Mouse (Mus musculus) stomach, embryonic 16.5 days (tissue): ENCODE measurements at regions not wholly inside any gene's neighbourhood (a gene's known extent, or its start where the extent isn't known, plus 50 kb on each side); places are given as distances from the start of the nearest gene placed in this dataset.

Experiments
- ATAC-seq: fragments of 200-750 bp; cut with Nextera tagmentation; 2 replicates; pipeline ENCODE4 v1.8.0; 2017; ENCODE audit warnings: moderate number of reproducible peaks, moderate TSS enrichment; ENCODE audit not compliant: insufficient read depth, low FRiP score
- H3K27ac ChIP-seq: fragments of 300-500 bp; sonication (generic); 2 replicates; pipeline ENCODE4 v1.5.1; 2014; ENCODE audit warnings: low read length
- H3K27me3 ChIP-seq: fragments of 300-500 bp; sonication (generic); 2 replicates; pipeline ENCODE4 v1.6.1; 2014; ENCODE audit warnings: low read length, control low read depth, mixed read lengths; ENCODE audit not compliant: control insufficient read depth, insufficient read depth
- H3K36me3 ChIP-seq: fragments of 300-500 bp; sonication (generic); 2 replicates; pipeline ENCODE4 v1.6.1; 2014; ENCODE audit warnings: low read length; ENCODE audit not compliant: control insufficient read depth, insufficient read depth
- H3K4me1 ChIP-seq: fragments of 300-500 bp; sonication (generic); 2 replicates; pipeline ENCODE4 v1.6.1; 2014; ENCODE audit warnings: low read length, control low read depth, mixed read lengths; ENCODE audit not compliant: control insufficient read depth, insufficient read depth
- H3K4me2 ChIP-seq: fragments of 300-500 bp; sonication (generic); 2 replicates; pipeline ENCODE4 v1.6.1; 2014; ENCODE audit warnings: low read depth, low read length, mixed read lengths
- H3K4me3 ChIP-seq: fragments of 300-500 bp; sonication (generic); replicated peaks from 2 replicates; pipeline ENCODE4 v1.5.1; 2014; ENCODE audit warnings: mild to moderate bottlenecking, low read length
- H3K9ac ChIP-seq: fragments of 300-500 bp; sonication (generic); 2 replicates; pipeline ENCODE4 v1.6.1; 2014; ENCODE audit warnings: low read length
- H3K9me3 ChIP-seq: fragments of 300-500 bp; sonication (generic); replicated peaks from 2 replicates; pipeline ENCODE4 v1.6.1; 2016; ENCODE audit warnings: low read length, control low read depth; ENCODE audit not compliant: control insufficient read depth
- WGBS: fragments of 180-500 bp; shearing (Covaris S2); extraction: QIAGEN DNeasy Blood & Tissue Kit; methylation state at CpG from one replicate; pipeline ENCODE4 v1.1.7; 2014; 5-methylcytosine and 5-hydroxymethylcytosine counted together

- Histone ChIP-seq H3K36me3 (no peaks in the 10 kb centered on the region), H3K4me3 (no peak overlapping the region), H3K9me3 (no peaks in the 10 kb centered on the region), H3K27ac (no peak overlapping the region), H3K4me2 (no peak overlapping the region), H3K27me3 (no peaks in the 10 kb centered on the region), H3K4me1 (no peaks in the 10 kb centered on the region), H3K9ac (no peak overlapping the region)
- no peak for ATAC-seq
- 63% methylated on average over 12 of the region's 12 CpGs for WGBS
Observed at GRCm38 (mm10) chr4:4556126-4556525, 237.0 kb downstream of the Impad1 start.

GRCm38 (mm10) chr4:4550301-4550700 is 242.9 kb downstream of the Impad1 start:
- no peaks in the 10 kb centered on the region for H3K4me1 ChIP-seq
- no peak overlapping the region for H3K27ac ChIP-seq
- H3K4me2 ChIP-seq = no peak overlapping the region
- ATAC-seq = no peak
- H3K36me3 ChIP-seq = no peaks in the 10 kb centered on the region
- no peak overlapping the region for H3K4me3 ChIP-seq
- 84% methylated on average over 5 of the region's 5 CpGs for WGBS
- H3K9ac ChIP-seq = no peak overlapping the region
- no peaks in the 10 kb centered on the region for H3K27me3 ChIP-seq
- H3K9me3 ChIP-seq = no peaks in the 10 kb centered on the region

- no peaks in the 10 kb centered on the region for H3K36me3 ChIP-seq
- no peak for ATAC-seq
- WGBS = 76% methylated on average over 4 of the region's 4 CpGs
- no peak overlapping the region for H3K4me2 ChIP-seq
- no peaks in the 10 kb centered on the region for H3K27me3 ChIP-seq
- no peaks in the 10 kb centered on the region for H3K9me3 ChIP-seq
- H3K27ac ChIP-seq = no peak overlapping the region
- H3K4me3 ChIP-seq = no peak overlapping the region
- no peaks in the 10 kb centered on the region for H3K4me1 ChIP-seq
- no peak overlapping the region for H3K9ac ChIP-seq
Observed at GRCm38 (mm10) chr4:4549893-4550292, 243.3 kb downstream of the Impad1 start.

- H3K4me2 ChIP-seq = no peak overlapping the region
- H3K36me3 ChIP-seq = no peaks in the 10 kb centered on the region
- H3K27ac ChIP-seq = no peak overlapping the region
- H3K4me3 ChIP-seq = no peak overlapping the region
- H3K4me1 ChIP-seq = peaks cover 5% of the 10 kb centered on the region; the same call in 1 of the 2 replicates
- H3K27me3 ChIP-seq = no peaks in the 10 kb centered on the region
- H3K9ac ChIP-seq = no peak overlapping the region
- WGBS = 31% methylated on average over 2 of the region's 2 CpGs
- H3K9me3 ChIP-seq = no peaks in the 10 kb centered on the region
- ATAC-seq = 0 out of 2 replicates have a peak, but pooled peaks have one; percentile 37
Observed at GRCm38 (mm10) chr4:4537172-4537753, 255.9 kb downstream of the Impad1 start.

- no peak for ATAC-seq
- Histone ChIP-seq H3K4me2 (no peak overlapping the region), H3K27ac (no peak overlapping the region), H3K36me3 (no peaks in the 10 kb centered on the region), H3K9ac (no peak overlapping the region), H3K4me1 (peaks cover 5% of the 10 kb centered on the region; the same call in 1 of the 2 replicates), H3K27me3 (no peaks in the 10 kb centered on the region), H3K9me3 (no peaks in the 10 kb centered on the region), H3K4me3 (no peak overlapping the region)
- WGBS = 44% methylated on average over 4 of the region's 4 CpGs
Observed at GRCm38 (mm10) chr4:4532196-4532595, 261.0 kb downstream of the Impad1 start.

- no peak for ATAC-seq
Observed at GRCm38 (mm10) chr4:4528311-4528710, 264.8 kb downstream of the Impad1 start.

DNA sequence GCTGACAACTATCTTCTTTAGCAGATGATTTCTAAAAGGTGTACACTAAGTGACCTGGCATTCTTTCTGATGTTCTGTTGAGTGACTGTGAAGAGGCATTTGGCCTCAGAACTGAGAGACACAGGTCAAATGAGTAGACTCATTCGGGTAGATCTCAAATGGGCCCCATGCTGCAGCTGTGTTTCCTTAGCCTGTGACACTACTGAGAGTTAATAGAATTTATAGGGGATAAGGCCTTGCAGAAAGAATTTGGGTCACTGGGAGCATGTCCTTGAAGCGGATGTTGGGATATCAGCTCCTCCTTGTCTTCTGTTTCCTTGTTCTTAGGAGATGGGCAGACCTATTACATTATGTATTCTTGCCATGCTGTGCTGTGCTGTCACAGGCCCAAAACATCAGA is 271.4 kb downstream of the Impad1 start:
- Histone ChIP-seq H3K27ac (no peak overlapping the region), H3K9ac (no peak overlapping the region), H3K27me3 (no peaks in the 10 kb centered on the region), H3K36me3 (no peaks in the 10 kb centered on the region), H3K9me3 (no peaks in the 10 kb centered on the region), H3K4me2 (no peak overlapping the region), H3K4me3 (no peak overlapping the region), H3K4me1 (no peaks in the 10 kb centered on the region; the same call in 1 of the 2 replicates)
- WGBS = 54% methylated on average over 2 of the region's 2 CpGs
- no peak for ATAC-seq

More at GRCm38 (mm10) chr4:4528311-4528710, 264.8 kb downstream of the Impad1 start:
- no peaks in the 10 kb centered on the region for H3K9me3 ChIP-seq
- H3K27me3 ChIP-seq = no peaks in the 10 kb centered on the region
- no peak overlapping the region for H3K4me3 ChIP-seq
- H3K4me1 ChIP-seq = no peaks in the 10 kb centered on the region
- WGBS = 84% methylated on average over 12 of the region's 12 CpGs
- no peak overlapping the region for H3K4me2 ChIP-seq
- no peaks in the 10 kb centered on the region for H3K36me3 ChIP-seq
- no peak overlapping the region for H3K9ac ChIP-seq
- H3K27ac ChIP-seq = no peak overlapping the region

- no peak overlapping the region for H3K4me3 ChIP-seq
- no peaks in the 10 kb centered on the region; the same call in 1 of the 2 replicates for H3K4me1 ChIP-seq
- WGBS = 89% methylated on average over 2 of the region's 2 CpGs
- no peaks in the 10 kb centered on the region for H3K36me3 ChIP-seq
- no peak for ATAC-seq
- no peaks in the 10 kb centered on the region for H3K27me3 ChIP-seq
- H3K9ac ChIP-seq = no peak overlapping the region
- H3K27ac ChIP-seq = no peak overlapping the region
- no peaks in the 10 kb centered on the region for H3K9me3 ChIP-seq
- H3K4me2 ChIP-seq = no peak overlapping the region
Observed at GRCm38 (mm10) chr4:4518741-4519140, 274.4 kb downstream of the Impad1 start.

- no peaks in the 10 kb centered on the region for H3K4me1 ChIP-seq
- H3K4me3 ChIP-seq = no peak overlapping the region
- ATAC-seq = no peak
- H3K27ac ChIP-seq = no peak overlapping the region
- no peak overlapping the region for H3K4me2 ChIP-seq
- H3K36me3 ChIP-seq = no peaks in the 10 kb centered on the region
- no peaks in the 10 kb centered on the region for H3K9me3 ChIP-seq
- no peaks in the 10 kb centered on the region for H3K27me3 ChIP-seq
- no peak overlapping the region for H3K9ac ChIP-seq
Observed at GRCm38 (mm10) chr4:4513351-4513750, 279.8 kb downstream of the Impad1 start.
